Mouse (Mus musculus) forebrain, embryonic 11.5 days (tissue): Measurements from ENCODE around the gene Brf1. TPM values are rescaled to one million over a fixed set of nuclear protein-coding genes. Genes with fewer than 3 reads are reported as not detected.

ENCODE experiments used
- ATAC-seq: fragments of 200-750 bp; cut with Nextera tagmentation; replicated peaks from 2 replicates; pipeline ENCODE4 v1.8.0; 2017; ENCODE audit warnings: moderate TSS enrichment; ENCODE audit not compliant: low FRiP score
- DNase-seq: peaks from one replicate; pipeline ENCODE4 v3.0.0-alpha.2; 2017; ENCODE audit warnings: low spot score
- H3K27ac ChIP-seq: fragments of 300-500 bp; sonication (generic); 2 replicates; pipeline ENCODE4 v1.5.1; 2014; ENCODE audit warnings: low read depth, low read length
- H3K27me3 ChIP-seq: fragments of 300-500 bp; sonication (generic); 2 replicates; pipeline ENCODE4 v1.6.1; 2014; ENCODE audit warnings: mild to moderate bottlenecking, low read length, mixed read lengths; ENCODE audit not compliant: control insufficient read depth, insufficient read depth
- H3K36me3 ChIP-seq: fragments of 300-500 bp; sonication (generic); 2 replicates; pipeline ENCODE4 v1.6.1; 2014; ENCODE audit warnings: mild to moderate bottlenecking, low read length, moderate library complexity, mixed read lengths; ENCODE audit not compliant: control insufficient read depth, insufficient read depth
- H3K4me1 ChIP-seq: fragments of 300-500 bp; sonication (generic); replicated peaks from 2 replicates; pipeline ENCODE4 v1.6.1; 2014; ENCODE audit warnings: low read length, mixed read lengths; ENCODE audit not compliant: control insufficient read depth, insufficient read depth
- H3K4me2 ChIP-seq: fragments of 300-500 bp; sonication (generic); 2 replicates; pipeline ENCODE4 v1.6.1; 2014; ENCODE audit warnings: low read depth, mild to moderate bottlenecking, low read length, moderate library complexity, mixed read lengths; ENCODE audit not compliant: severe bottlenecking
- H3K4me3 ChIP-seq: fragments of 300-500 bp; sonication (generic); 2 replicates; pipeline ENCODE4 v1.5.1; 2014; ENCODE audit warnings: low read depth, low read length
- H3K9ac ChIP-seq: fragments of 300-500 bp; sonication (generic); 2 replicates; pipeline ENCODE4 v1.6.1; 2014; ENCODE audit warnings: low read length
- H3K9me3 ChIP-seq: fragments of 300-500 bp; sonication (generic); 2 replicates; pipeline ENCODE4 v1.6.1; 2016; ENCODE audit warnings: low read length, mixed read lengths; ENCODE audit not compliant: control insufficient read depth
- WGBS: fragments of 180-500 bp; shearing (Covaris S2); extraction: QIAGEN DNeasy Blood & Tissue Kit; methylation state at CpG from one replicate; pipeline ENCODE4 v1.1.7; 2014; 5-methylcytosine and 5-hydroxymethylcytosine counted together
- polyA plus RNA-seq: library from polyadenylated mRNA; unstranded; fragments of >200 nt; fragmentation: Nextera tagmentation; extraction: Ambion mirVana; gene quantifications from 2 replicates; pipeline ENCODE4 v1.2.1, GENCODE M21; 2014

Gene Brf1
- polyA plus RNA-seq, 1 experiment from 2014 or later: 67.3 TPM

- ATAC-seq: peak; percentile 95
- under 1% methylated on average over 78 of the region's 80 CpGs for WGBS
- H3K36me3 ChIP-seq: peaks cover 4% of the 10 kb centered on the region
These were observed 24.0 kb downstream of the Brf1 start, which contains the start of gene Btbd6 for GRCm38 (mm10) chr12:112976371-112977073. Gene Btbd6 (plus strand): TSS chr12:112976482.

GRCm38 (mm10) chr12:112974736-112975135 lies 25.8 kb downstream of the Brf1 start:
- no peaks in the 10 kb centered on the region for H3K27me3 ChIP-seq
- no peak overlapping the region for H3K9ac ChIP-seq
- H3K27ac ChIP-seq: no peak overlapping the region
- H3K36me3 ChIP-seq: peaks cover 6% of the 10 kb centered on the region
- no peak for ATAC-seq
- DNase-seq: no peak
- H3K9me3 ChIP-seq: no peaks in the 10 kb centered on the region
- no peaks in the 10 kb centered on the region; the same call in 1 of the 2 replicates for H3K4me1 ChIP-seq
- no peak overlapping the region for H3K4me2 ChIP-seq
- no peak overlapping the region for H3K4me3 ChIP-seq
- WGBS: 91% methylated on average over 9 of the region's 9 CpGs

More at GRCm38 (mm10) chr12:112976371-112977073, 24.0 kb downstream of the Brf1 start, which contains the start of gene Btbd6:
- H3K4me3 ChIP-seq: peak within 1 kb of the TSS; percentile 71
- H3K27ac ChIP-seq: peak within 1 kb of the TSS; percentile 41
- H3K4me2 ChIP-seq: peak within 1 kb of the TSS; percentile 84
- peak within 1 kb of the TSS; percentile 84 for H3K9ac ChIP-seq
- no peaks in the 10 kb centered on the region; the same call in 1 of the 2 replicates for H3K4me1 ChIP-seq
- H3K27me3 ChIP-seq: no peaks in the 10 kb centered on the region
- no peaks in the 10 kb centered on the region for H3K9me3 ChIP-seq
- peak; percentile 93 for DNase-seq

- Histone ChIP-seq H3K9ac (no peak overlapping the region), H3K4me1 (no peaks in the 10 kb centered on the region), H3K27ac (no peak overlapping the region), H3K36me3 (peaks cover 15% of the 10 kb centered on the region; the same call in 1 of the 2 replicates), H3K9me3 (no peaks in the 10 kb centered on the region), H3K4me2 (no peak overlapping the region), H3K4me3 (no peak overlapping the region), H3K27me3 (no peaks in the 10 kb centered on the region)
- ATAC-seq (no peak), DNase-seq (no peak)
- WGBS: 93% methylated on average over 6 of the region's 6 CpGs
These were observed 30.9 kb downstream of the Brf1 start for GRCm38 (mm10) chr12:112969616-112970015.

GRCm38 (mm10) chr12:112968943-112969342 lies 31.6 kb downstream of the Brf1 start:
- 81% methylated on average over 8 of the region's 8 CpGs for WGBS
- H3K36me3 ChIP-seq: peaks cover 18% of the 10 kb centered on the region; the same call in 1 of the 2 replicates

GRCm38 (mm10) chr12:112965783-112966182 lies 34.7 kb downstream of the Brf1 start:
- Histone ChIP-seq H3K27me3 (no peaks in the 10 kb centered on the region), H3K36me3 (peaks cover 23% of the 10 kb centered on the region; the same call in 1 of the 2 replicates), H3K4me3 (no peak overlapping the region), H3K9me3 (no peaks in the 10 kb centered on the region), H3K4me2 (no peak overlapping the region), H3K4me1 (no peaks in the 10 kb centered on the region), H3K27ac (no peak overlapping the region), H3K9ac (no peak overlapping the region)
- ATAC-seq (no peak), DNase-seq (no peak)
- 92% methylated on average over 13 of the region's 13 CpGs for WGBS

More at GRCm38 (mm10) chr12:112968943-112969342, 31.6 kb downstream of the Brf1 start:
- no peak overlapping the region for H3K4me3 ChIP-seq
- no peaks in the 10 kb centered on the region for H3K4me1 ChIP-seq
- ATAC-seq: no peak
- no peak overlapping the region for H3K4me2 ChIP-seq
- H3K9me3 ChIP-seq: no peaks in the 10 kb centered on the region
- H3K9ac ChIP-seq: no peak overlapping the region
- H3K27me3 ChIP-seq: no peaks in the 10 kb centered on the region
- DNase-seq: no peak
- no peak overlapping the region for H3K27ac ChIP-seq

DNA sequence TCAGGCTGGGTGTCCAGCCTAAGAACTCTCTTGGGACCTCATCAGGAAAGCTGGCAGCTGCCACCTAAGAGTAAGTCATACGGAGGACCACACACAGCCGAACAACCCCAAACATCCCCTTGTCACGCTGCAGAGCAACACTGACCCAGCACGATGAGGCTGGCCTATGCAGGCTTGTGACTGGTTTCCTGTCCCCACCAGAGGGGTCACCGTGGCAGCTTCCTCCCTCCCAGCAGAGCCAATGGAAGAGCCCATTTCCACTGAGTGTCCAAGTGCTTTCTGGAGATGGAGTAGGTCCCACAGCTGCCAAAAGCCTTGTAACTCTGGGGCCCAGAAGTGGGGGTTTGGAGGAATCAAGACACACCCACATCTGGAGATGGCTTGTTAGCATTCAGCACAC lies 38.6 kb downstream of the Brf1 start:
- no peak for DNase-seq
- no peak overlapping the region for H3K9ac ChIP-seq
- peaks cover 19% of the 10 kb centered on the region; the same call in 1 of the 2 replicates for H3K36me3 ChIP-seq
- H3K4me3 ChIP-seq: no peak overlapping the region
- no peak overlapping the region for H3K4me2 ChIP-seq
- H3K9me3 ChIP-seq: no peaks in the 10 kb centered on the region
- WGBS: 88% methylated on average over 5 of the region's 5 CpGs
- H3K27ac ChIP-seq: no peak overlapping the region
- ATAC-seq: no peak
- no peaks in the 10 kb centered on the region for H3K4me1 ChIP-seq
- no peaks in the 10 kb centered on the region for H3K27me3 ChIP-seq

DNA sequence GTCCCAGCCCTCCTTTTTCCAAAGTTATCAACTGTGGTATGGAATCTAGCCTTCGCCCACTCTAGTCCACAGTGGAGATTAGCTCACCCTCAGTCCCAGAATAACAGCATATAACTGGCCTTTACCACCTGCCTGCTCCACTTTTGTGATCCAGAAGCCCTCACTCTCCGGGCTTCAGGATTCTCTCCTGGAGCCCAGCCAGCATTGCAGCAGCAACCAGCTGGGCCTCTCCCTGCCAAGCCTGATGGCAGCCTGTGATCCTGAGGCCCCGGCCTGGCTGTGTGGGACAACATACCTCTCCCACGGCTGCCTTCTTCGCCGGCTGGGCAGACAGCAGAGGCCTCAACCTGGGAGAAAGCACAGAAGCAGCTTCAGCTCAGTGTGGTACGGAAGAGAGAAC lies 39.1 kb downstream of the Brf1 start:
- Histone ChIP-seq H3K27me3 (no peaks in the 10 kb centered on the region), H3K4me3 (no peak overlapping the region), H3K36me3 (peaks cover 19% of the 10 kb centered on the region; the same call in 1 of the 2 replicates), H3K4me1 (no peaks in the 10 kb centered on the region), H3K27ac (no peak overlapping the region), H3K4me2 (no peak overlapping the region), H3K9ac (no peak overlapping the region), H3K9me3 (no peaks in the 10 kb centered on the region)
- DNase-seq: no peak
- no peak for ATAC-seq
- WGBS: 94% methylated on average over 7 of the region's 7 CpGs

- Histone ChIP-seq H3K27ac (no peak overlapping the region), H3K9ac (no peak overlapping the region), H3K4me2 (no peak overlapping the region), H3K4me3 (no peak overlapping the region), H3K4me1 (no peaks in the 10 kb centered on the region), H3K9me3 (no peaks in the 10 kb centered on the region), H3K27me3 (no peaks in the 10 kb centered on the region), H3K36me3 (peaks cover 11% of the 10 kb centered on the region; the same call in 1 of the 2 replicates)
- no peak for DNase-seq
- no peak for ATAC-seq
- 85% methylated on average over 8 of the region's 8 CpGs for WGBS
These were observed 41.1 kb downstream of the Brf1 start for GRCm38 (mm10) chr12:112959421-112959820.
